Mouse (Mus musculus) neutrophil, adult 65 days (primary cell): Measurements from ENCODE around the gene Rarg. TPM values are rescaled to one million over a fixed set of nuclear protein-coding genes. Genes with fewer than 3 reads are reported as not detected.

Experiments
- total RNA-seq: library from RNA; stranded (reverse); gene quantifications from 2 replicates; pipeline ENCODE4 v1.2.4, GENCODE M21; 2023

The Rarg gene
- total RNA-seq = 32.5 and 34.1 TPM in 2 replicates

GRCm38 (mm10) chr15:102257202-102258075, at the start of gene Rarg:
Rarg (minus strand) TSS chr15:102257517.

GRCm38 (mm10) chr15:102295633-102296367, 38.5 kb upstream of the Rarg start, which contains the start of gene Espl1:
Espl1 (plus strand) TSS chr15:102296266.

GRCm38 (mm10) chr15:102279092-102279782, 21.9 kb upstream of the Rarg start, which contains the start of gene Mfsd5:
Mfsd5 (plus strand) TSS chr15:102279454.

GRCm38 (mm10) chr15:102270274-102270960, 13.1 kb upstream of the Rarg start, which contains the start of gene Gm9918:
Gm9918 (plus strand) TSS chr15:102270563.

GRCm38 (mm10) chr15:102231748-102232147, 25.6 kb downstream of the Rarg start, which contains the start of gene Itgb7:
Itgb7 (minus strand) TSS chr15:102231944.

GRCm38 (mm10) chr15:102204674-102205505, 52.4 kb downstream of the Rarg start, which contains the start of gene Csad:
Csad (minus strand) TSS chr15:102204724.

GRCm38 (mm10) chr15:102202971-102203834, 54.1 kb downstream of the Rarg start, which contains the start of gene Zfp740:
Zfp740 (plus strand) TSS chr15:102203249.

Other genes starting within 250 kb of the Rarg start
- 0.27 and 0.54 TPM in 2 replicates for gene Krt18, start 229.3 kb downstream of the Rarg start, total RNA-seq
- 102 and 140 TPM in 2 replicates for gene Eif4b, start 183.7 kb downstream of the Rarg start, total RNA-seq
- gene Tns2, start 157.1 kb downstream of the Rarg start, total RNA-seq = 0.98 and 4.1 TPM in 2 replicates
- gene Spryd3, start 121.3 kb downstream of the Rarg start, total RNA-seq = 30.6 and 44.9 TPM in 2 replicates
- 0.48 TPM in 1 of 2 replicates, not detected in the other for gene Igfbp6, start 113.2 kb downstream of the Rarg start, total RNA-seq
- 2.3 and 2.9 TPM in 2 replicates for gene Soat2, start 107.0 kb downstream of the Rarg start, total RNA-seq
- gene Zfp740, start 54.3 kb downstream of the Rarg start, total RNA-seq = 75.2 and 102 TPM in 2 replicates
- 21.5 and 30.3 TPM in 2 replicates for gene Csad, start 52.8 kb downstream of the Rarg start, total RNA-seq
- 198 and 201 TPM in 2 replicates for gene Itgb7, start 25.6 kb downstream of the Rarg start, total RNA-seq
- gene Gm9918, start 13.0 kb upstream of the Rarg start, total RNA-seq = not detected in 2 replicates
- gene Mfsd5, start 21.9 kb upstream of the Rarg start, total RNA-seq = 31.4 and 34.2 TPM in 2 replicates
- 31.1 and 43.9 TPM in 2 replicates for gene Espl1, start 38.7 kb upstream of the Rarg start, total RNA-seq
- 259 and 280 TPM in 2 replicates for gene Pfdn5, start 68.6 kb upstream of the Rarg start, total RNA-seq
- gene Myg1, start 74.2 kb upstream of the Rarg start, total RNA-seq = 31.4 and 36.0 TPM in 2 replicates
- gene Aaas, start 93.3 kb upstream of the Rarg start, total RNA-seq = 16.5 and 25.4 TPM in 2 replicates
- 0.27 TPM in 1 of 2 replicates, not detected in the other for gene Sp7, start 109.7 kb upstream of the Rarg start, total RNA-seq
- gene Sp1, start 148.6 kb upstream of the Rarg start, total RNA-seq = 125 and 138 TPM in 2 replicates
- 0.48 TPM in 1 of 2 replicates, not detected in the other for gene Amhr2, start 187.8 kb upstream of the Rarg start, total RNA-seq
- 422 and 441 TPM in 2 replicates for gene Prr13, start 201.5 kb upstream of the Rarg start, total RNA-seq
- 501 and 530 TPM in 2 replicates for gene Pcbp2, start 213.0 kb upstream of the Rarg start, total RNA-seq
- 11.3 TPM in 1 of 2 replicates, not detected in the other for gene Gm10337, start 246.2 kb upstream of the Rarg start, total RNA-seq